ENCODE assay signal across 8 mouse cellular contexts in genomic region chr10:128409692-128410559, GRCm38 (mm10). TPM values are rescaled to one million over a fixed set of nuclear protein-coding genes. Genes with fewer than 3 reads are reported as not detected.
DNase-seq lines count a peak whose midpoint lies in the region; ATAC-seq lines count a peak whose summit lies in the region.

No protein-coding gene starts in this region.

- H3K9ac ChIP-seq in forebrain, embryonic 14.5 days (ENCODE audit: low read length), result peak overlapping the region; percentile 75
- peak overlapping the region; percentile 95 for H3K9ac ChIP-seq in neural tube, embryonic 15.5 days (replicated peaks)

- peaks cover 27% of the 10 kb centered on the region for H3K4me1 ChIP-seq in forebrain, embryonic 14.5 days (ENCODE audit: control insufficient read depth, insufficient read depth, low read length)
- peaks cover 51% of the 10 kb centered on the region for H3K4me1 ChIP-seq in neural tube, embryonic 15.5 days

- peak; percentile 89 for ATAC-seq in forebrain, embryonic 14.5 days
- ATAC-seq in neural tube, embryonic 15.5 days (ENCODE audit: low FRiP score), result peak; percentile 88

- peaks cover 38% of the 10 kb centered on the region for H3K36me3 ChIP-seq in forebrain, embryonic 14.5 days (ENCODE audit: control insufficient read depth, insufficient read depth, low read length)
- H3K36me3 ChIP-seq in neural tube, embryonic 15.5 days, result peaks cover 17% of the 10 kb centered on the region

- WGBS in forebrain, embryonic 14.5 days, result 6% methylated on average over 36 of the region's 36 CpGs
- WGBS in neural tube, embryonic 15.5 days, result 6% methylated on average over 36 of the region's 36 CpGs

- intact Hi-C loops in heart, postnatal 14 days (cut with DNase I), result loop anchor here (2.0 to 5.0 kb wide), 3 partner anchors 32 to 127 kb away; partner anchors contain the start of gene Ankrd52

- no peaks in the 10 kb centered on the region for H3K9me3 ChIP-seq in forebrain, embryonic 14.5 days (replicated peaks; ENCODE audit: control insufficient read depth, low read length)
- H3K9me3 ChIP-seq in neural tube, embryonic 15.5 days (replicated peaks), result no peaks in the 10 kb centered on the region

- H3K4me2 ChIP-seq in forebrain, embryonic 14.5 days (ENCODE audit: low read length), result peak overlapping the region; percentile 85
- H3K4me2 ChIP-seq in neural tube, embryonic 15.5 days, result peak overlapping the region; percentile 97

- peak; percentile 98 for DNase-seq in ES-CJ7 (ENCODE audit: low read depth, low spot score)
- peak; percentile 97 for DNase-seq in cerebellum, adult 11 months
- peak; percentile 99 for DNase-seq in forebrain, embryonic 14.5 days (ENCODE audit: low spot score)
- DNase-seq in heart, postnatal 14 days, result peak; percentile 95
- peak; percentile 99 for DNase-seq in layer of hippocampus, adult 11-12 months (ENCODE audit: low spot score)
- peak; percentile 99 for DNase-seq in lung, adult 18-20 months
- DNase-seq in testis, postnatal 14 days (ENCODE audit: low spot score), result peak; percentile 96

- H3K27me3 ChIP-seq in forebrain, embryonic 14.5 days (replicated peaks; ENCODE audit: control insufficient read depth, insufficient read depth, low read length), result no peaks in the 10 kb centered on the region
- no peaks in the 10 kb centered on the region for H3K27me3 ChIP-seq in neural tube, embryonic 15.5 days (replicated peaks)

- peak overlapping the region; percentile 79 for H3K4me3 ChIP-seq in forebrain, embryonic 14.5 days (ENCODE audit: low read depth, low read length)
- peak overlapping the region; percentile 97 for H3K4me3 ChIP-seq in neural tube, embryonic 15.5 days (replicated peaks)

- H3K27ac ChIP-seq in forebrain, embryonic 14.5 days (ENCODE audit: low read depth, low read length), result peak overlapping the region; percentile 69
- H3K27ac ChIP-seq in neural tube, embryonic 15.5 days (replicated peaks), result peak overlapping the region; percentile 98

RNA-seq across cellular contexts. Expression of gene Nabp2, which starts 1.4 kb away (rescaled TPM):
- polyA plus RNA-seq in forebrain, embryonic 14.5 days (2014; fragmentation: Nextera tagmentation; extraction: Ambion mirVana), result 147 and 180 TPM in 2 replicates
- total RNA-seq in heart, postnatal 14 days (2021), result 10 to 100 TPM; 43.6 to 45.6 TPM
- polyA plus RNA-seq in neural tube, embryonic 15.5 days (2015; fragmentation: Nextera tagmentation; extraction: Ambion mirVana), result 128 and 133 TPM in 2 replicates

RNA-seq across cellular contexts. Expression of gene Rnf41, which starts 1.5 kb away (rescaled TPM):
- 94.2 and 107 TPM in 2 replicates for polyA plus RNA-seq in forebrain, embryonic 14.5 days (2014; fragmentation: Nextera tagmentation; extraction: Ambion mirVana)
- total RNA-seq in heart, postnatal 14 days (2021), result 10 to 100 TPM; 19.7 to 19.8 TPM
- polyA plus RNA-seq in neural tube, embryonic 15.5 days (2015; fragmentation: Nextera tagmentation; extraction: Ambion mirVana), result 78.3 and 80.5 TPM in 2 replicates

RNA-seq across cellular contexts. Expression of gene Slc39a5, which starts 8.9 kb away (rescaled TPM):
- not detected in 2 replicates for polyA plus RNA-seq in forebrain, embryonic 14.5 days (2014; fragmentation: Nextera tagmentation; extraction: Ambion mirVana)
- total RNA-seq in heart, postnatal 14 days (2021), result not detected
- polyA plus RNA-seq in neural tube, embryonic 15.5 days (2015; fragmentation: Nextera tagmentation; extraction: Ambion mirVana), result 0.68 and 4.4 TPM in 2 replicates

RNA-seq across cellular contexts. Expression of gene Ankrd52, which starts 33.0 kb away (rescaled TPM):
- polyA plus RNA-seq in forebrain, embryonic 14.5 days (2014; fragmentation: Nextera tagmentation; extraction: Ambion mirVana), result 6.8 and 10.3 TPM in 2 replicates
- total RNA-seq in heart, postnatal 14 days (2021), result 10 to 100 TPM; 46.5 to 47.5 TPM
- polyA plus RNA-seq in neural tube, embryonic 15.5 days (2015; fragmentation: Nextera tagmentation; extraction: Ambion mirVana), result 11.2 and 13.1 TPM in 2 replicates

RNA-seq across cellular contexts. Expression of gene Coq10a, which starts 41.1 kb away (rescaled TPM):
- 22.8 and 26.9 TPM in 2 replicates for polyA plus RNA-seq in forebrain, embryonic 14.5 days (2014; fragmentation: Nextera tagmentation; extraction: Ambion mirVana)
- 100 to 1,000 TPM; 208 to 209 TPM for total RNA-seq in heart, postnatal 14 days (2021)
- 34.6 and 40.8 TPM in 2 replicates for polyA plus RNA-seq in neural tube, embryonic 15.5 days (2015; fragmentation: Nextera tagmentation; extraction: Ambion mirVana)

Comparison
In these comparisons a context has a peak if more than half of its experiments do, and no peak if none do; other contexts are left out.
1. Peak in every context shown above with its lines: DNase-seq, ATAC-seq, H3K4me3 ChIP-seq and H3K27ac ChIP-seq.